Mouse (Mus musculus): Measurements from ENCODE around the gene Usp22. TPM values are rescaled to one million over a fixed set of nuclear protein-coding genes. Genes with fewer than 3 reads are reported as not detected.
"Not testable (repeated sequence)": the region's sequence is repeated elsewhere in the genome, so short reads cannot be mapped to it uniquely, and the experiment has no call there.

Gene Usp22
- polyA plus RNA-seq, 1 experiment from 2014 or later = 355 TPM

GRCm38 (mm10) chr11:61180361-61180760 lies 5.5 kb upstream of the Usp22 start:
- H3K27me3 ChIP-seq = no peaks in the 10 kb centered on the region
- WGBS = 76% methylated on average over 3 of the region's 3 CpGs
- no peak for ATAC-seq (ENCODE audit: low FRiP score)
- no peak overlapping the region for H3K4me3 ChIP-seq
- no peak overlapping the region for H3K9ac ChIP-seq
- no peaks in the 10 kb centered on the region for H3K36me3 ChIP-seq
- H3K9me3 ChIP-seq = no peaks in the 10 kb centered on the region
- H3K4me2 ChIP-seq = no peak overlapping the region
- peak overlapping the region; percentile 66 for H3K27ac ChIP-seq
- H3K4me1 ChIP-seq (replicated peaks) = peaks cover 6% of the 10 kb centered on the region

- no peak overlapping the region for H3K4me3 ChIP-seq
- H3K9ac ChIP-seq = no peak overlapping the region
- peaks cover 30% of the 10 kb centered on the region for H3K4me1 ChIP-seq (replicated peaks)
- H3K9me3 ChIP-seq = no peaks in the 10 kb centered on the region
- H3K4me2 ChIP-seq = peak overlapping the region; percentile 48; the same call in 1 of the 2 replicates
- no peak for ATAC-seq (ENCODE audit: low FRiP score)
- H3K27ac ChIP-seq = peak overlapping the region; percentile 99
- H3K36me3 ChIP-seq = no peaks in the 10 kb centered on the region
- 89% methylated on average over 1 of the region's 1 CpGs for WGBS
- H3K27me3 ChIP-seq = no peaks in the 10 kb centered on the region
Measured at GRCm38 (mm10) chr11:61176321-61176720, 1.5 kb upstream of the Usp22 start.

- H3K36me3 ChIP-seq = no peaks in the 10 kb centered on the region
- H3K27ac ChIP-seq = peak overlapping the region; percentile 99
- no peak overlapping the region for H3K9ac ChIP-seq
- H3K9me3 ChIP-seq = no peaks in the 10 kb centered on the region
- H3K4me3 ChIP-seq = peak overlapping the region; percentile 0; the same call in 1 of the 2 replicates
- peak overlapping the region; percentile 48 for H3K4me2 ChIP-seq
- H3K27me3 ChIP-seq = no peaks in the 10 kb centered on the region
- 60% methylated on average over 5 of the region's 5 CpGs for WGBS
- ATAC-seq (ENCODE audit: low FRiP score) = no peak
- H3K4me1 ChIP-seq (replicated peaks) = peaks cover 36% of the 10 kb centered on the region
Measured at GRCm38 (mm10) chr11:61175778-61176177, 923 bp upstream of the Usp22 start.

- WGBS = under 1% methylated on average over 28 of the region's 28 CpGs
Measured at GRCm38 (mm10) chr11:61174291-61174820, 499 bp downstream of the Usp22 start.

GRCm38 (mm10) chr11:61173477-61173876 lies 1.4 kb downstream of the Usp22 start:
- Histone ChIP-seq H3K4me2 (peak overlapping the region; percentile 76), H3K4me3 (peak overlapping the region; percentile 99), H3K4me1 (replicated peaks) (peaks cover 57% of the 10 kb centered on the region), H3K9ac (peak overlapping the region; percentile 100)
- H3K27me3 ChIP-seq; H3K27ac ChIP-seq; H3K9me3 ChIP-seq; H3K36me3 ChIP-seq; ATAC-seq (ENCODE audit: low FRiP score): not testable (repeated sequence)
- 37% methylated on average over 15 of the region's 15 CpGs for WGBS

More at GRCm38 (mm10) chr11:61174291-61174820, 499 bp downstream of the Usp22 start:
- H3K4me1 ChIP-seq (replicated peaks) = peaks cover 49% of the 10 kb centered on the region
- H3K4me3 ChIP-seq = peak overlapping the region; percentile 99
- H3K9me3 ChIP-seq = no peaks in the 10 kb centered on the region
- H3K4me2 ChIP-seq = peak overlapping the region; percentile 76
- no peaks in the 10 kb centered on the region for H3K36me3 ChIP-seq
- H3K27me3 ChIP-seq = no peaks in the 10 kb centered on the region
- peak overlapping the region; percentile 99 for H3K27ac ChIP-seq
- peak; percentile 39 for ATAC-seq (ENCODE audit: low FRiP score)
- H3K9ac ChIP-seq = peak overlapping the region; percentile 100

GRCm38 (mm10) chr11:61170184-61170583 lies 4.7 kb downstream of the Usp22 start:
- Histone ChIP-seq H3K27ac (no peak overlapping the region), H3K4me3 (no peak overlapping the region), H3K4me1 (replicated peaks) (peaks cover 63% of the 10 kb centered on the region), H3K36me3 (peaks cover 29% of the 10 kb centered on the region), H3K9ac (no peak overlapping the region), H3K9me3 (no peaks in the 10 kb centered on the region), H3K27me3 (no peaks in the 10 kb centered on the region), H3K4me2 (peak overlapping the region; percentile 76)
- ATAC-seq (ENCODE audit: low FRiP score) = no peak
- WGBS = 85% methylated on average over 5 of the region's 5 CpGs

GRCm38 (mm10) chr11:61164881-61165280 lies 10.0 kb downstream of the Usp22 start:
- H3K36me3 ChIP-seq = peaks cover 82% of the 10 kb centered on the region
- ATAC-seq (ENCODE audit: low FRiP score) = no peak
- H3K9me3 ChIP-seq = no peaks in the 10 kb centered on the region
- H3K9ac ChIP-seq = no peak overlapping the region
- H3K27ac ChIP-seq = no peak overlapping the region
- no peak overlapping the region for H3K4me2 ChIP-seq
- H3K4me3 ChIP-seq = no peak overlapping the region
- WGBS = 95% methylated on average over 10 of the region's 10 CpGs
- H3K27me3 ChIP-seq = no peaks in the 10 kb centered on the region
- peaks cover 26% of the 10 kb centered on the region for H3K4me1 ChIP-seq (replicated peaks)

GRCm38 (mm10) chr11:61164366-61164765 lies 10.5 kb downstream of the Usp22 start:
- H3K4me2 ChIP-seq = no peak overlapping the region
- no peak overlapping the region for H3K27ac ChIP-seq
- no peak overlapping the region for H3K9ac ChIP-seq
- no peaks in the 10 kb centered on the region for H3K27me3 ChIP-seq
- peaks cover 20% of the 10 kb centered on the region for H3K4me1 ChIP-seq (replicated peaks)
- no peaks in the 10 kb centered on the region for H3K9me3 ChIP-seq
- 95% methylated on average over 6 of the region's 6 CpGs for WGBS
- peaks cover 87% of the 10 kb centered on the region for H3K36me3 ChIP-seq
- H3K4me3 ChIP-seq = no peak overlapping the region
- ATAC-seq (ENCODE audit: low FRiP score) = no peak

- Histone ChIP-seq H3K9me3 (no peaks in the 10 kb centered on the region), H3K4me1 (replicated peaks) (peaks cover 10% of the 10 kb centered on the region), H3K27me3 (no peaks in the 10 kb centered on the region), H3K4me3 (no peak overlapping the region), H3K9ac (no peak overlapping the region), H3K27ac (no peak overlapping the region), H3K4me2 (no peak overlapping the region), H3K36me3 (peaks cover 96% of the 10 kb centered on the region)
- 96% methylated on average over 3 of the region's 3 CpGs for WGBS
- no peak for ATAC-seq (ENCODE audit: low FRiP score)
Measured at GRCm38 (mm10) chr11:61163341-61163740, 11.5 kb downstream of the Usp22 start.

GRCm38 (mm10) chr11:61162776-61163175 lies 12.1 kb downstream of the Usp22 start:
- no peak for ATAC-seq (ENCODE audit: low FRiP score)
- WGBS = 95% methylated on average over 14 of the region's 14 CpGs
- Histone ChIP-seq H3K4me3 (no peak overlapping the region), H3K36me3 (peaks cover 98% of the 10 kb centered on the region), H3K9ac (no peak overlapping the region), H3K27me3 (no peaks in the 10 kb centered on the region), H3K27ac (no peak overlapping the region), H3K4me2 (no peak overlapping the region), H3K9me3 (no peaks in the 10 kb centered on the region), H3K4me1 (replicated peaks) (peaks cover 5% of the 10 kb centered on the region; the same call in 1 of the 2 replicates)

- Histone ChIP-seq H3K4me2 (no peak overlapping the region), H3K4me1 (replicated peaks) (no peaks in the 10 kb centered on the region; the same call in 1 of the 2 replicates), H3K27me3 (no peaks in the 10 kb centered on the region), H3K4me3 (no peak overlapping the region), H3K9me3 (no peaks in the 10 kb centered on the region), H3K9ac (no peak overlapping the region), H3K36me3 (peaks cover 98% of the 10 kb centered on the region), H3K27ac (no peak overlapping the region)
- WGBS = 95% methylated on average over 13 of the region's 13 CpGs
- ATAC-seq (ENCODE audit: low FRiP score) = no peak
Measured at GRCm38 (mm10) chr11:61161121-61161520, 13.7 kb downstream of the Usp22 start.

GRCm38 (mm10) chr11:61159796-61160732 lies 14.8 kb downstream of the Usp22 start:
- Histone ChIP-seq H3K4me1 (replicated peaks) (no peaks in the 10 kb centered on the region; the same call in 1 of the 2 replicates), H3K27ac (no peak overlapping the region), H3K4me2 (no peak overlapping the region), H3K9ac (no peak overlapping the region; the same call in 1 of the 2 replicates), H3K4me3 (no peak overlapping the region), H3K36me3 (peaks cover 99% of the 10 kb centered on the region), H3K9me3 (no peaks in the 10 kb centered on the region), H3K27me3 (no peaks in the 10 kb centered on the region)
- WGBS = 81% methylated on average over 11 of the region's 11 CpGs
- ATAC-seq (ENCODE audit: low FRiP score) = no peak

Data from hindbrain, embryonic 13.5 days (tissue).